Mouse (Mus musculus) MEL (cell line): ENCODE results near the gene Hspa12a. TPM values are rescaled to one million over a fixed set of nuclear protein-coding genes. Genes with fewer than 3 reads are reported as not detected.

Experiments used
- DNase-seq: peaks from one replicate; pipeline ENCODE4 v3.0.0; 2011; ENCODE audit warnings: low read depth, low spot score
- H3K27ac ChIP-seq: 2 replicates; pipeline ENCODE4 v1.5.1; 2012; ENCODE audit warnings: low read depth, mild to moderate bottlenecking, control low read depth, low read length, moderate library complexity; ENCODE audit not compliant: control insufficient read depth
- H3K27me3 ChIP-seq, 2 experiments: fragments of 150-350 bp in 1 of 2; sonication (generic) in 1 of 2; 2 replicates each; pipeline ENCODE4 v1.6.1; 2012; ENCODE audit warnings: low read length in 2 of 2, mild to moderate bottlenecking in 2 of 2, improper control_type of control experiment in 1 of 2, moderate library complexity in 1 of 2; ENCODE audit not compliant: insufficient read depth in 2 of 2, control insufficient read depth in 1 of 2
- H3K36me3 ChIP-seq, 2 experiments: 2 replicates each; pipeline ENCODE4 v1.6.1; 2012 to 2014; ENCODE audit warnings: low read length in 2 of 2, improper control_type of control experiment in 1 of 2, inconsistent platforms in 1 of 2, mild to moderate bottlenecking in 1 of 2; ENCODE audit not compliant: insufficient read depth in 2 of 2, control insufficient read depth in 1 of 2
- H3K4me1 ChIP-seq, 2 experiments: fragments of 150-350 bp in 1 of 2; sonication (generic) in 1 of 2; 2 replicates each; pipeline ENCODE4 v1.6.1; 2012; ENCODE audit warnings: low read length in 2 of 2, improper control_type of control experiment in 1 of 2, mild to moderate bottlenecking in 1 of 2; ENCODE audit not compliant: insufficient read depth in 2 of 2, control insufficient read depth in 1 of 2
- H3K4me3 ChIP-seq, 2 experiments: fragments of 150-350 bp in 1 of 2; sonication (generic) in 1 of 2; 2 replicates each; pipeline ENCODE4 v1.5.1; 2012; ENCODE audit warnings: low read depth in 2 of 2, low read length in 2 of 2, mild to moderate bottlenecking in 2 of 2, moderate library complexity in 2 of 2, control low read depth in 1 of 2, improper control_type of control experiment in 1 of 2; ENCODE audit not compliant: control insufficient read depth in 1 of 2, insufficient read depth in 1 of 2
- H3K79me2 ChIP-seq: 2 replicates; pipeline ENCODE4 v1.6.1; 2012; ENCODE audit warnings: mild to moderate bottlenecking, low read length, moderate library complexity; ENCODE audit not compliant: control insufficient read depth, poor library complexity, insufficient read depth
- H3K9ac ChIP-seq: 2 replicates; pipeline ENCODE4 v1.6.1; 2012; ENCODE audit warnings: low read depth, mild to moderate bottlenecking, control low read depth, low read length, moderate library complexity; ENCODE audit not compliant: control insufficient read depth, poor library complexity, severe bottlenecking
- H3K9me3 ChIP-seq: fragments of 150-350 bp; sonication (generic); replicated peaks from 2 replicates; pipeline ENCODE4 v1.6.1; 2012; ENCODE audit warnings: mild to moderate bottlenecking, low read length, improper control_type of control experiment, moderate library complexity; ENCODE audit not compliant: insufficient read depth
- BHLHE40 ChIP-seq: IDR thresholded peaks from 2 replicates; pipeline ENCODE4 v1.6.1; 2012; ENCODE audit warnings: low read depth, mild to moderate bottlenecking, inconsistent platforms, low read length, improper control_type of control experiment, borderline replicate concordance
- CHD2 ChIP-seq: IDR thresholded peaks from 2 replicates; pipeline ENCODE4 v1.6.1; 2011; ENCODE audit warnings: low read length, improper control_type of control experiment
- CTCF ChIP-seq, 3 experiments: IDR thresholded peaks in 2 of 3; conservative IDR thresholded peaks in 1 of 3; 2 replicates each; pipeline ENCODE4 v1.5.1; 2011 to 2012; ENCODE audit warnings: low read length in 3 of 3, low read depth in 2 of 3, mild to moderate bottlenecking in 2 of 3, improper control_type of control experiment in 1 of 3, inconsistent platforms in 1 of 3, mixed read lengths in 1 of 3, moderate library complexity in 1 of 3; ENCODE audit not compliant: control insufficient read depth in 1 of 3, insufficient read depth in 1 of 3, poor library complexity in 1 of 3, severe bottlenecking in 1 of 3
- E2F4 ChIP-seq: IDR thresholded peaks from 2 replicates; pipeline ENCODE4 v1.6.1; 2011; ENCODE audit warnings: low read depth, low read length, improper control_type of control experiment, borderline replicate concordance
- ELF1 ChIP-seq: IDR thresholded peaks from 2 replicates; pipeline ENCODE4 v1.6.1; 2014; ENCODE audit warnings: low read depth, mild to moderate bottlenecking, inconsistent platforms, low read length, improper control_type of control experiment, moderate library complexity
- EP300 ChIP-seq, 2 experiments: IDR thresholded peaks; 2 replicates each; pipeline ENCODE4 v1.6.1; 2011; ENCODE audit warnings: improper control_type of control experiment in 2 of 2, low read length in 2 of 2, low read depth in 1 of 2, mild to moderate bottlenecking in 1 of 2
- GATA1 ChIP-seq: IDR thresholded peaks from 2 replicates; pipeline ENCODE4 v1.6.1; 2011; ENCODE audit warnings: low read depth, low read length, improper control_type of control experiment
- HCFC1 ChIP-seq: IDR thresholded peaks from 2 replicates; pipeline ENCODE4 v1.6.1; 2012; ENCODE audit warnings: low read depth, mild to moderate bottlenecking, inconsistent platforms, low read length, improper control_type of control experiment, moderate library complexity
- KAT2A ChIP-seq: conservative IDR thresholded peaks from 2 replicates; pipeline ENCODE4 v1.6.1; 2012; ENCODE audit warnings: low read depth, low read length, improper control_type of control experiment, inconsistent platforms
- MAZ ChIP-seq: IDR thresholded peaks from 2 replicates; pipeline ENCODE4 v1.6.1; 2012; ENCODE audit warnings: low read depth, mild to moderate bottlenecking, inconsistent platforms, low read length, improper control_type of control experiment
- MEF2A ChIP-seq: IDR thresholded peaks from 2 replicates; pipeline ENCODE4 v1.6.1; 2014; ENCODE audit warnings: low read depth, mild to moderate bottlenecking, inconsistent platforms, low read length, improper control_type of control experiment; ENCODE audit not compliant: poor library complexity, insufficient replicate concordance, severe bottlenecking; ENCODE audit errors: extremely low read depth
- MYB ChIP-seq: IDR thresholded peaks from 2 replicates; pipeline ENCODE4 v1.6.1; 2011; ENCODE audit warnings: mild to moderate bottlenecking, low read depth, low read length, improper control_type of control experiment
- NELFE ChIP-seq: IDR thresholded peaks from 2 replicates; pipeline ENCODE4 v1.6.1; 2011; ENCODE audit warnings: low read depth, low read length, improper control_type of control experiment
- NRF1 ChIP-seq: IDR thresholded peaks from 2 replicates; pipeline ENCODE4 v1.6.1; 2014; ENCODE audit warnings: low read depth, mild to moderate bottlenecking, inconsistent platforms, low read length, improper control_type of control experiment, moderate library complexity; ENCODE audit not compliant: poor library complexity, insufficient read depth, severe bottlenecking
- POLR2AphosphoS2 ChIP-seq: IDR thresholded peaks from 2 replicates; pipeline ENCODE4 v1.6.1; 2011; ENCODE audit warnings: low read length, improper control_type of control experiment
- POLR2AphosphoS5 ChIP-seq: IDR thresholded peaks from 2 replicates; pipeline ENCODE4 v1.6.1; 2012; ENCODE audit warnings: low read depth, borderline replicate concordance, mild to moderate bottlenecking, inconsistent platforms, low read length, moderate library complexity, mixed read lengths
- RAD21 ChIP-seq: IDR thresholded peaks from 2 replicates; pipeline ENCODE4 v1.6.1; 2011; ENCODE audit warnings: mild to moderate bottlenecking, low read depth, low read length, improper control_type of control experiment
- RCOR1 ChIP-seq: IDR thresholded peaks from 2 replicates; pipeline ENCODE4 v1.6.1; 2012; ENCODE audit warnings: low read depth, mild to moderate bottlenecking, inconsistent platforms, low read length, improper control_type of control experiment
- SIN3A ChIP-seq: IDR thresholded peaks from 2 replicates; pipeline ENCODE4 v1.6.1; 2012; ENCODE audit warnings: low read length, improper control_type of control experiment, inconsistent platforms
- SMC3 ChIP-seq: IDR thresholded peaks from 2 replicates; pipeline ENCODE4 v1.6.1; 2011; ENCODE audit warnings: low read depth, low read length, improper control_type of control experiment
- TBP ChIP-seq: IDR thresholded peaks from 2 replicates; pipeline ENCODE4 v1.8.0; 2011; ENCODE audit warnings: low read depth, low read length, improper control_type of control experiment
- TCF12 ChIP-seq: IDR thresholded peaks from 2 replicates; pipeline ENCODE4 v1.6.1; 2014; ENCODE audit warnings: low read depth, mild to moderate bottlenecking, inconsistent platforms, low read length, improper control_type of control experiment, moderate library complexity
- UBTF ChIP-seq: IDR thresholded peaks from 2 replicates; pipeline ENCODE4 v1.6.1; 2012; ENCODE audit warnings: low read depth, mild to moderate bottlenecking, inconsistent platforms, low read length, improper control_type of control experiment, moderate library complexity, borderline replicate concordance; ENCODE audit not compliant: insufficient read depth
- USF2 ChIP-seq, 2 experiments: IDR thresholded peaks; 2 replicates each; pipeline ENCODE4 v1.6.1; 2011 to 2012; ENCODE audit warnings: improper control_type of control experiment in 2 of 2, low read length in 2 of 2, borderline replicate concordance in 1 of 2, inconsistent platforms in 1 of 2, low read depth in 1 of 2, mild to moderate bottlenecking in 1 of 2; ENCODE audit not compliant: insufficient read depth in 1 of 2
- ZMIZ1 ChIP-seq: IDR thresholded peaks from 2 replicates; pipeline ENCODE4 v1.6.1; 2012; ENCODE audit warnings: low read depth, mild to moderate bottlenecking, inconsistent platforms, low read length, improper control_type of control experiment, moderate library complexity
- ZNF384 ChIP-seq: IDR thresholded peaks from 2 replicates; pipeline ENCODE4 v1.6.1; 2012; ENCODE audit warnings: low read depth, mild to moderate bottlenecking, inconsistent platforms, low read length, improper control_type of control experiment
- polyA plus RNA-seq, 2 experiments: library from polyadenylated mRNA; stranded (reverse) in 1 of 2; unstranded in 1 of 2; fragments of >175 nt in 1 of 2; fragments of >200 nt in 1 of 2; gene quantifications; 2 replicates each; pipeline versions ENCODE4 v1.2.1 to v1.2.4; 2012; ENCODE audit warnings: low replicate concordance in 2 of 2, low read depth in 1 of 2; ENCODE audit not compliant: insufficient read length in 2 of 2, insufficient read depth in 1 of 2, missing spikeins in 1 of 2
- total RNA-seq: library from RNA; depleted of rRNA; stranded (reverse); fragments of 300-350 nt; gene quantifications from 2 replicates; pipeline ENCODE4 v1.2.3, GENCODE M21; 2012

Hspa12a gene
- total and polyA plus RNA-seq, 3 experiments = not detected

GRCm38 (mm10) chr19:58840721-58841271 is 102.7 kb downstream of the Hspa12a start:
- Histone ChIP-seq H3K4me3 (no peak overlapping the region), H3K27ac (no peak overlapping the region), H3K9me3 (no peaks in the 10 kb centered on the region), H3K79me2 (no peaks in the 10 kb centered on the region), H3K36me3 (no peaks in the 10 kb centered on the region), H3K4me1 (no peaks in the 10 kb centered on the region), H3K9ac (no peak overlapping the region), H3K27me3 (no peaks in the 10 kb centered on the region)
- DNase-seq = no peak
- no peak for TF ChIP-seq USF2 (IDR thresholded peaks at IDR 0.05; ENCODE audit: borderline replicate concordance in 1 of 2, insufficient read depth in 1 of 2, low read depth in 1 of 2, low read length in 2 of 2)
- TF ChIP-seq ELF1 = no peak
- TF ChIP-seq NELFE = no peak
- no peak for TF ChIP-seq TBP
- no peak for TF ChIP-seq CHD2
- TF ChIP-seq RCOR1 = no peak
- TF ChIP-seq TCF12 = no peak
- TF ChIP-seq BHLHE40 = no peak
- TF ChIP-seq KAT2A = no peak
- TF ChIP-seq UBTF = no peak
- no peak for TF ChIP-seq NRF1
- TF ChIP-seq HCFC1 = no peak
- TF ChIP-seq MAZ = no peak
- TF ChIP-seq SMC3 = no peak
- no peak for TF ChIP-seq EP300 (IDR thresholded peaks at IDR 0.05; ENCODE audit: low read depth in 1 of 2, low read length in 2 of 2)
- TF ChIP-seq GATA1 = no peak
- no peak for TF ChIP-seq RAD21
- TF ChIP-seq MEF2A = no peak

DNA sequence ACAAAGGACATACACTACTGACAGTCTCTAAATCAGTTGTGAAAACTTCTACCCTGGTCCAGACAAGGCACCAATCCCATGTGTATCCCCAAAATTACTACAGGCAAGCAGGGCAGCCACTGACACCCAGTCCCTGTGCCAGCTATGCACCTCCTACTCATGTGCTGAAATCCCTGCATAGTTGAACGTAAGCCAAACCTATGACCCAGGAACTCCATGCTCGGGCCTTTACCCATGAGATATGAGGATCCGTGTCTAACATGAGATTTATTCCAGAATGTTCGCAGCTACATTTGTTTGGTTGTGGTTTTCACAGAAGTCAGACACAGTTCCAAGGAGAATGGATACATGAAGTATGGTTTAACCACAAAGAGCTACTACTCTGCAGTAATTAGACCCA is 103.6 kb downstream of the Hspa12a start:
- no peak overlapping the region for H3K27ac ChIP-seq
- H3K27me3 ChIP-seq = no peaks in the 10 kb centered on the region
- no peak for DNase-seq
- no peak overlapping the region for H3K4me3 ChIP-seq
- H3K9me3 ChIP-seq = no peaks in the 10 kb centered on the region
- H3K4me1 ChIP-seq = no peaks in the 10 kb centered on the region
- H3K36me3 ChIP-seq = no peaks in the 10 kb centered on the region
- H3K79me2 ChIP-seq = no peaks in the 10 kb centered on the region
- H3K9ac ChIP-seq = no peak overlapping the region
- TF ChIP-seq BHLHE40 = no peak
- no peak for TF ChIP-seq ZMIZ1
- no peak for TF ChIP-seq POLR2AphosphoS5
- TF ChIP-seq SMC3 = no peak
- no peak for TF ChIP-seq NRF1
- TF ChIP-seq GATA1 = no peak
- no peak for TF ChIP-seq POLR2AphosphoS2
- TF ChIP-seq ZNF384 = no peak
- TF ChIP-seq E2F4 = no peak
- TF ChIP-seq MYB = no peak
- TF ChIP-seq SIN3A = no peak
- no peak for TF ChIP-seq RAD21
- TF ChIP-seq MEF2A = no peak
- no peak for TF ChIP-seq CTCF (IDR thresholded peaks at IDR 0.05 in 2 of 3, conservative IDR thresholded peaks at IDR 0.05 in 1 of 3; ENCODE audit: control insufficient read depth in 1 of 3, insufficient read depth in 1 of 3, low read depth in 2 of 3, low read length in 3 of 3, poor library complexity in 1 of 3, severe bottlenecking in 1 of 3)
- no peak for TF ChIP-seq USF2 (IDR thresholded peaks at IDR 0.05; ENCODE audit: borderline replicate concordance in 1 of 2, insufficient read depth in 1 of 2, low read depth in 1 of 2, low read length in 2 of 2)
